Mouse (Mus musculus) bone marrow macrophage, adult 2 months (primary cell): ENCODE measurements around the gene Numa1.

ENCODE experiments used
- CTCF ChIP-seq: IDR thresholded peaks from 2 replicates; pipeline ENCODE4 v1.5.1; 2012; ENCODE audit warnings: low read depth, mild to moderate bottlenecking, low read length, moderate library complexity
- POLR2A ChIP-seq: IDR thresholded peaks from 2 replicates; pipeline ENCODE4 v1.6.1; 2012; ENCODE audit warnings: mild to moderate bottlenecking, low read depth, low read length, borderline replicate concordance

- TF ChIP-seq CTCF, result no peak
- no peak for TF ChIP-seq POLR2A
Observed at GRCm38 (mm10) chr7:102037318-102037717, 103.4 kb downstream of the Numa1 start.
